Mouse (Mus musculus) left cerebral cortex, adult 9 months (tissue): ENCODE measurements around the gene Szrd1.
A peak's percentile ranks its signal among the peaks of the same experiment; 100 is the strongest.

ENCODE experiments used
- DNase-seq, 2 experiments: peaks; one replicate each; pipeline ENCODE4 v3.0.0; 2022; ENCODE audit warnings: low spot score in 2 of 2

Szrd1 gene

DNA sequence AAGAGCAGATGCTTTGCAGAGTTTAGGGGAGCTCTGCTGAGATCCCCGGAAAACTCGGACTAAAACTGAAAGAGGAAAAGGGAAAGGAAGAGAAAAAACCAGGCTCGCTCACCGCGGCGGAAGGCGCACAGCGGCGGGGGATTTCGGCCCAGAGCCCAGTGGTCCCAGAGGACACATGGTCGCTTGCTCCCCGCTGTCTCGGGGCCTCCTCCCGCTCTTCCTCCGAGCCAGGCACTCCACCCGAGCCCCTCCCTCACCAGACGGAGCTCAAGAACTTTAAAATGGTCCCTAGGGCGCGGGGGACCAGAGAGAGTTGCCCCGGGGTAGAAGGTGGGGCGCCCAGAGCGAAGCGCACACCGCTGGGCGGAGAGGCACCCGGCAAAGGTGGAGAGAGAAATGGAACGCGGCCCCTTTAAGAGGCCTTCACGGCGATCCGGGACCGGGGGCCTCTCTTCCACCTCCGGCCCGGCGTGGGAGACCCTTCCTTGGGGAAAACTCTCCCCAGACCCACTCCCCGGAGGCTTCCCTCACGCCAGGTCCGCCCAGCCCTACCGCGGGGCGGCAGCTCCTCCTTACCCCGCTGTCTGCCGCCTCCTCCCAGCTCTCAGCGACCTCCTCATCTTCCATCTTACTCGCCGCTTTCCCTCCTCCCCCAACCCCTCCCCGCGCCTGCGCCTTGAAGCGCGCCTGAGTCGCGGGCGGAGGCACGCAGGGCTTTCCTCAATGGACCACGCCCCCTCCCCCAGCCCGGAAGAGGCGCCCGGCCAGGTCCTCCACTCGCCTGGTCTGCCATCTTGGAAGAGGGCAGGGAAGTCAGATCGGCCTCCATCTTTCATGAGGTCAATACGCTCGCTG lies at the start of gene Szrd1:
TSS of gene Szrd1 (minus strand) at position 660 of the 855 bp plus-strand sequence.
- DNase-seq: peak; percentile 96 to 99

GRCm38 (mm10) chr4:141186923-141187836 lies 47.6 kb upstream of the Szrd1 start:
- no peak for DNase-seq

GRCm38 (mm10) chr4:141184426-141184825 lies 44.9 kb upstream of the Szrd1 start:
- DNase-seq: no peak

DNA sequence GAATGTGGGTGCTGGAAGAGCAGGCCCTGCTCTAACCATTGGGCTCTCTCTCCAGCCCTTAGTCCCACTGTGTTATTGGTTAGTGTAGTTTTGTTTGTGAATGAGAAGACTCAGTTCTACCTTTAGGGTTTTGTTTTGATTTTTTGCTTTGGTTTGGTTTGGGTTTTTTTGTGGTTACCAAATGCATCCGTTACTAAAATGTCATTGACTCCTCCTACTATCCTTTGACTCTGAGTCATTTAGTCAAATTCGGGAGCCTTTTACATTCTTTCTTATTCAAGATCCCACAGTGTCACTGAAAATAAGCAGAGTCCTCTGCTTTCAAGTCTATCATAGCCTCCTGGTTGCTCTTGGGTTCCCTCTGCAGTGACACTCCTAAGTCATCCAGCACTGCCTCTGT lies 44.4 kb upstream of the Szrd1 start:
- no peak for DNase-seq

DNA sequence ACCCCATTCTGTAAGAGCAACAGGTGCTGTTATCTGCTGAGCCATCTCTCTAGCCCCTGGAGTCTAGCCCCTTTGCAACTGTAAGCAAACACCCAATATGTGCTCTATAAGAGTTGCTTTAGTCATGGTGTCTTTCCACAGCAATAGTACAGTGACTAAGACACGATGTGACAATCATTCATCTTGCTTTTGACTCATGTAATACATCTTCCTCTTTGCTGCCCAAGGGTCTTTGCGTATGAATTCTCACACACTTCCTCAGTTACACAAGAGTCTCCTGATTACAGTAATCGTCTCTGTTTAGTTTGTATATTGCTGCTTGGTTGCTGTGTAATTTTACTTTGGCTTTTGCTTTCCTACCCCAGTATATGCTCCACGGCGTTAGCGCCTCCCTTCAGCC lies 42.4 kb upstream of the Szrd1 start:
- DNase-seq: no peak

GRCm38 (mm10) chr4:141180831-141181230 lies 41.3 kb upstream of the Szrd1 start:
- DNase-seq: no peak

DNA sequence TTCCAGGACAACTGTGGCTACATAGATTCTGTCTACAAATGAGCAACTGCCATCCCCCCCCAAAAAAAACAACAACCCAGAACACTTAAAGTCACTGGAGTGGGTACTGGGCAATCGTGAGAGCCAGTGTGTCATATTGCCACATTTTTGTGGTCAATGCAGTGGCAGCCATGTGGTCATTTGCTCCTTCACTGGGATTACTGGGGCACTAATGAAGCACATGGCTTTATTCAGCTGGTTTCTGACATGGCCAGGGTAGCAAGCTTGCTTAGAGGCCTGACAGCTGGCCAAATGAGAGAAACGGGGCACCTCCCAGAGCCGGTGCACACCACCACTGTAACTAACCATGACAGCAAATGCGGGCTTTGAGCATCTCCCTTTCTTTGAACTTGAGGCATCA lies 38.9 kb upstream of the Szrd1 start:
- DNase-seq: no peak

- no peak for DNase-seq
Observed at GRCm38 (mm10) chr4:141176328-141176838, 36.8 kb upstream of the Szrd1 start.

- DNase-seq: no peak
Observed at GRCm38 (mm10) chr4:141175783-141176182, 36.2 kb upstream of the Szrd1 start.

DNA sequence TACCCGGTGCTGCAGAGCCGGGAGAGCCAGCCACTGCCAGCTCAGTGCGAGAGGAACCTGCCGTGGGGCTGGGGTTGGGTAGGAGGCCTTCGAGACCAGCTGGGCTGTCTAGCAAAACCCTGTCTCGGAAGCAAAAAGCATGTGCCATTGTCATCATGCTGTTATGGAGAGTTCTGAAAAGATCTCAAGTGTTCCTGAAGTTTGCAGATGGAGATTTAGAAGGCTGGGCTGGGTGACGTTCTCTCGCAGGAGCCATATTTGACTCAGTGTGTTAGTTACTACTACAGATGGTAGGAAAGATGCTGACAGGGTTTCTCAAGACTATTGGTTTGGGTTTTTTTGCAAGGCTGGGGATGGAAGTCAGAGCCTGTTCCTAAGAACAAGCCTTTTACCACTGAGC lies 32.5 kb upstream of the Szrd1 start:
- DNase-seq: peak in 1 of 2 experiments; percentile 11

- DNase-seq: no peak
Observed at GRCm38 (mm10) chr4:141167156-141167555, 27.6 kb upstream of the Szrd1 start.

- no peak for DNase-seq
Observed at GRCm38 (mm10) chr4:141165744-141166292, 26.2 kb upstream of the Szrd1 start.

DNA sequence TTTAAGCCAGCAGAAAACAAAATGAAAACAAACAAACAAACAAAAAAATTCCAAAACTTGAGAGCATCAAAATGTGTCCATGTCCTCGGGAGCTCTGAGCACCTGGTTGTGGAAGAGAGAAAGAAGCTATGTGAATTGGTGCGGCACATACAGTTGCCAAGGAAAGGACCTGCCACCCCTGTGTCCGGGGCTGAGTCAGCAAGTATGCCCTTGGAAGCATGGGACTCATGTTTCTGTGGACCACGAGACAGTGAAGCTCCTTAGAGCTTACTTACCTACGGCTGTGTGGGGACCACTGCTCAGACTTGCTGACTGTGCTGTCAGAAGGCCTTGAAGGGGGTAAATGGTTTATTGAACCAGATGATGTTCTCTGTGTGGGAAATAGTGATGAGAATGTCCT lies 24.2 kb upstream of the Szrd1 start:
- no peak for DNase-seq

- DNase-seq: no peak
Observed at GRCm38 (mm10) chr4:141161699-141162208, 22.2 kb upstream of the Szrd1 start.

- DNase-seq: no peak
Observed at GRCm38 (mm10) chr4:141160193-141160592, 20.6 kb upstream of the Szrd1 start.

DNA sequence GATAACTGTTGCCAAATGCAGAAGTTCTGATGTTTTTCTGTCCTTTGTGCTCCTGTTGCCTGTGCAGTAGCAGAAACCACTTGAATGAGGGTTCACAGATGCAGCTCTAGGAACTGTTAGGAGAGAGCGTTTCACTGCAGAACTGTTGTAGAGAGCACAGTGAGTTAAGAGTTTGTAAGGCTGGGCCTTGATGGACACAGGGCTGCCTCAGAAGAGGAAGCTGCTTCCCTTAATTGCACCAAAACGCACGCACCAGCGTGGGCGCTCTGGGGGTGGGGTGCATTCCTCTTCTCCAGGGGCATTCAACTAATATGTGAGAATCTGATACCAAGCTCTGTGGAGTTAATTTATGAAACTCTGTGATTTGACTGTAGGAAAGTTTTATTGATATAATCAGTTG lies 20.1 kb upstream of the Szrd1 start:
- DNase-seq: no peak

GRCm38 (mm10) chr4:141159093-141159492 lies 19.5 kb upstream of the Szrd1 start:
- DNase-seq: no peak

DNA sequence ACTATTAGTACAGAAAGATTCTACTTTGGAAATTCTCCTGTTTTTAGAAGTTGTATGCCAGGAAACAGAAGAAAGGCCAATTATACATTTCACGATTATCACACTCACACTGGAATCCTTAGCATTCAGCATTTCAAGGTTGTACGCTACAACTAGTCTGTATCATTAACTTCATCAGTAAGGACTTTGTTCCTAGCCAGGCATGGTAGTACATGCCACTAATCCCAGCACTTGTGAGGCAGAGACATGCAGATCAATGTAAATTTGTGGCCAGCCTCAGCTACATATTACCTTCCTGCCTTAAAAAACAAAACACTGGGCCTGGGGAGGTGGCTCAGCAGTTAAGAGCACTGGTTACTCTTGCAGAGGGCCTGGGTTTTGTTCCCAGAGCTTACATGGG lies 19.0 kb upstream of the Szrd1 start:
- DNase-seq: no peak

DNA sequence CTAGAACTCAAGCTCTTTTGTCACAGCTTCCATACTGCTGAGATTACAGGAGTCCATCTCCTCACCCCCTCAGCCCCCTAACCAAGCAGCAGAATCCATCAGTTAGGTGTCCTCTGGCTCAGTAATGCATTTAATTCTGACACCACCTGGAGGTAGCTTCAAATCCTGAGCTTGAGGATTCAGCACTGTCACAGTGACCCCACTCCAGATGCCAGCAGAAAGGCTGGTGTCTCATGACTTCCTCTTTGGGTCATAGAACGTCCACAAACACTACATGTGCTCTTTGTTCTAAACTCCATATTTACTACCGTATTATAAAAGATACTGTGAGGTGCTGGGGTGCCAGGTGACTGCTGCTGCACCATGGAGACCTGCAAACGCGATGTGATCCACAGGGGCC lies 17.9 kb upstream of the Szrd1 start:
- DNase-seq: no peak

- no peak for DNase-seq
Observed at GRCm38 (mm10) chr4:141149116-141149515, 9.5 kb upstream of the Szrd1 start.

DNA sequence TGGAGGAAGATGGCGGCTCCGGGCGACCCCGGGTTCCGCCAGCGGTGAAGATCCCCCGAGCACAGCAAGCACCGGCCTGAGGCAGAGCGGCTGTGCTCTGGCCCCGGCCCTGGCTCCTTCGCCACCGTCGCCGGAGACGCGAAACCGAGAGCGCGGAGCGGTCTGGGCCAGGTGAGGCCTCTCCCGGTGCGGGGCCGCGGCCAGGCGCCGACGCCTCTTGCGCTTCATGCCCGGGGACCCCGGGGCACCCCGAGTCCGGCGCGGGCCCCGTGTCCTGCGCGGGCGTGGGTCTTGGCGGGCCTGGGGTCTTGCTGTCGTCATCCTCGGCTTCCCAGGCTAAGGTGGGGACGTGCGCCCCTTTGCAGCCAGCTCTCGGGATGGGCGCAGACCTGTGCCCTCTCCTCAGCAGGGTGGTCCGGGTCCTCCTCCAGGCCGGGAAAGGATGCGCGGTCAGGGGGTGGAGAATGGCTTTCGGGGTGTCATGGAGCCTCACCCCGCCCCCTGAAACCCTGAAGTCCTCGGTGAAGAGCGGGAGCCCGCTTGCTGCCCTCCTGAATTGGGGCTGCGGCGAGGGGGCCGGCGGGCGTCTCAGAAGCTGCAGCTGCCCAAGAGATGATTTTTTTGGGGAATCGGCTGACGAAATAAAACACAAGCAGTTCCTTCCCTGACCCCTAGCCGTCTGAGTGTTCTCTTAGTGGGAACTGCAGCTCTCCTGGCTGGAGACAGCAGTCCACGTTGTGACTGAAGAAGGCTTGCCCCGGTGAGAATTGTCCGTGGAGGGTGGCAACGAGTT lies 8.6 kb upstream of the Szrd1 start:
- DNase-seq: no peak
